Mouse (Mus musculus) forebrain, embryonic 13.5 days (tissue): ENCODE results near the gene Hacd4. TPM values are rescaled to one million over a fixed set of nuclear protein-coding genes. Genes with fewer than 3 reads are reported as not detected.

Experiments used
- ATAC-seq: fragments of 200-750 bp; cut with Nextera tagmentation; 2 replicates; pipeline ENCODE4 v1.8.0; 2017
- H3K27ac ChIP-seq: fragments of 300-500 bp; sonication (generic); 2 replicates; pipeline ENCODE4 v1.5.1; 2015; ENCODE audit warnings: inconsistent platforms, mild to moderate bottlenecking, moderate library complexity
- H3K27me3 ChIP-seq: fragments of 300-500 bp; sonication (generic); 2 replicates; pipeline ENCODE4 v1.6.1; 2015; ENCODE audit warnings: mild to moderate bottlenecking, inconsistent platforms
- H3K36me3 ChIP-seq: fragments of 300-500 bp; sonication (generic); 2 replicates; pipeline ENCODE4 v1.6.1; 2015; ENCODE audit warnings: mild to moderate bottlenecking, inconsistent platforms; ENCODE audit not compliant: poor library complexity, severe bottlenecking
- H3K4me1 ChIP-seq: fragments of 300-500 bp; sonication (generic); 2 replicates; pipeline ENCODE4 v1.6.1; 2015; ENCODE audit warnings: inconsistent platforms
- H3K4me2 ChIP-seq: fragments of 300-500 bp; sonication (generic); 2 replicates; pipeline ENCODE4 v1.6.1; 2015; ENCODE audit warnings: inconsistent platforms, mild to moderate bottlenecking, moderate library complexity
- H3K4me3 ChIP-seq: fragments of 300-500 bp; sonication (generic); 2 replicates; pipeline ENCODE4 v1.5.1; 2015; ENCODE audit warnings: mild to moderate bottlenecking, inconsistent platforms
- H3K9ac ChIP-seq: fragments of 300-500 bp; sonication (generic); 2 replicates; pipeline ENCODE4 v1.6.1; 2015; ENCODE audit warnings: mild to moderate bottlenecking, inconsistent platforms
- H3K9me3 ChIP-seq: fragments of 300-500 bp; sonication (generic); replicated peaks from 2 replicates; pipeline ENCODE4 v1.6.1; 2016; ENCODE audit warnings: inconsistent platforms
- WGBS: fragments of 180-500 bp; shearing (Covaris S2); methylation state at CpG from one replicate; pipeline ENCODE4 v1.1.7; 2015; 5-methylcytosine and 5-hydroxymethylcytosine counted together
- polyA plus RNA-seq: library from polyadenylated mRNA; unstranded; fragments of >200 nt; fragmentation: Nextera tagmentation; extraction: Ambion mirVana; gene quantifications from 2 replicates; pipeline ENCODE4 v1.2.1, GENCODE M21; 2015

The Hacd4 gene
- polyA plus RNA-seq, 1 experiment from 2014 or later, result 1.9 TPM

- Histone ChIP-seq H3K4me1 (no peaks in the 10 kb centered on the region), H3K4me2 (no peak overlapping the region), H3K27me3 (no peaks in the 10 kb centered on the region), H3K36me3 (no peaks in the 10 kb centered on the region), H3K4me3 (no peak overlapping the region), H3K9me3 (no peaks in the 10 kb centered on the region), H3K27ac (no peak overlapping the region), H3K9ac (no peak overlapping the region)
- 83% methylated on average over 2 of the region's 2 CpGs for WGBS
- no peak for ATAC-seq
Measured at GRCm38 (mm10) chr4:88458673-88459072, 19.9 kb upstream of the Hacd4 start.

- H3K4me3 ChIP-seq, result no peak overlapping the region
- no peaks in the 10 kb centered on the region for H3K27me3 ChIP-seq
- no peak overlapping the region for H3K9ac ChIP-seq
- H3K4me1 ChIP-seq, result no peaks in the 10 kb centered on the region
- no peak overlapping the region for H3K4me2 ChIP-seq
- H3K9me3 ChIP-seq, result no peaks in the 10 kb centered on the region
- H3K27ac ChIP-seq, result no peak overlapping the region
- H3K36me3 ChIP-seq, result no peaks in the 10 kb centered on the region
- 86% methylated on average over 1 of the region's 1 CpGs for WGBS
- ATAC-seq, result no peak
Measured at GRCm38 (mm10) chr4:88458093-88458492, 19.4 kb upstream of the Hacd4 start.

GRCm38 (mm10) chr4:88450087-88450765 lies 11.5 kb upstream of the Hacd4 start:
- no peaks in the 10 kb centered on the region for H3K27me3 ChIP-seq
- no peaks in the 10 kb centered on the region for H3K36me3 ChIP-seq
- no peaks in the 10 kb centered on the region for H3K9me3 ChIP-seq
- ATAC-seq, result no peak
- H3K4me1 ChIP-seq, result no peaks in the 10 kb centered on the region
- H3K4me3 ChIP-seq, result no peak overlapping the region
- WGBS, result 93% methylated on average over 1 of the region's 1 CpGs
- H3K27ac ChIP-seq, result no peak overlapping the region
- H3K4me2 ChIP-seq, result no peak overlapping the region
- H3K9ac ChIP-seq, result no peak overlapping the region

GRCm38 (mm10) chr4:88448976-88449375 lies 10.2 kb upstream of the Hacd4 start:
- Histone ChIP-seq H3K9ac (no peak overlapping the region), H3K27ac (no peak overlapping the region), H3K4me2 (no peak overlapping the region), H3K36me3 (no peaks in the 10 kb centered on the region), H3K9me3 (no peaks in the 10 kb centered on the region), H3K4me3 (no peak overlapping the region), H3K4me1 (no peaks in the 10 kb centered on the region), H3K27me3 (no peaks in the 10 kb centered on the region)
- 85% methylated on average over 2 of the region's 2 CpGs for WGBS
- no peak for ATAC-seq

GRCm38 (mm10) chr4:88440814-88441213 lies 2.1 kb upstream of the Hacd4 start:
- H3K9ac ChIP-seq, result no peak overlapping the region
- peaks cover 12% of the 10 kb centered on the region for H3K4me1 ChIP-seq
- no peaks in the 10 kb centered on the region for H3K9me3 ChIP-seq
- WGBS, result 93% methylated on average over 7 of the region's 7 CpGs
- no peaks in the 10 kb centered on the region for H3K27me3 ChIP-seq
- no peak overlapping the region for H3K4me3 ChIP-seq
- H3K4me2 ChIP-seq, result no peak overlapping the region
- no peak for ATAC-seq
- H3K36me3 ChIP-seq, result no peaks in the 10 kb centered on the region
- H3K27ac ChIP-seq, result no peak overlapping the region

GRCm38 (mm10) chr4:88439669-88440123 lies 968 bp upstream of the Hacd4 start:
- Histone ChIP-seq H3K27ac (no peak overlapping the region), H3K4me2 (no peak overlapping the region), H3K36me3 (no peaks in the 10 kb centered on the region), H3K9me3 (no peaks in the 10 kb centered on the region), H3K4me1 (peaks cover 12% of the 10 kb centered on the region), H3K27me3 (no peaks in the 10 kb centered on the region), H3K4me3 (no peak overlapping the region), H3K9ac (no peak overlapping the region)
- no peak for ATAC-seq
- 79% methylated on average over 6 of the region's 6 CpGs for WGBS

- Histone ChIP-seq H3K4me3 (peak overlapping the region; percentile 31), H3K9me3 (no peaks in the 10 kb centered on the region), H3K36me3 (no peaks in the 10 kb centered on the region), H3K4me2 (peak overlapping the region; percentile 61), H3K9ac (no peak overlapping the region), H3K27ac (no peak overlapping the region), H3K27me3 (no peaks in the 10 kb centered on the region), H3K4me1 (peaks cover 12% of the 10 kb centered on the region)
- ATAC-seq, result peak; percentile 59
- WGBS, result 38% methylated on average over 4 of the region's 4 CpGs
Measured at GRCm38 (mm10) chr4:88438990-88439329, 232 bp upstream of the Hacd4 start.

GRCm38 (mm10) chr4:88437917-88438316 lies 811 bp downstream of the Hacd4 start:
- 44% methylated on average over 2 of the region's 2 CpGs for WGBS
- H3K9ac ChIP-seq, result no peak overlapping the region
- no peaks in the 10 kb centered on the region for H3K36me3 ChIP-seq
- peaks cover 12% of the 10 kb centered on the region for H3K4me1 ChIP-seq
- H3K4me3 ChIP-seq, result no peak overlapping the region
- H3K27me3 ChIP-seq, result no peaks in the 10 kb centered on the region
- no peak overlapping the region for H3K4me2 ChIP-seq
- H3K27ac ChIP-seq, result no peak overlapping the region
- no peak for ATAC-seq
- no peaks in the 10 kb centered on the region for H3K9me3 ChIP-seq

GRCm38 (mm10) chr4:88437166-88437565 lies 1.6 kb downstream of the Hacd4 start:
- no peaks in the 10 kb centered on the region for H3K27me3 ChIP-seq
- H3K4me3 ChIP-seq, result no peak overlapping the region
- H3K9me3 ChIP-seq, result no peaks in the 10 kb centered on the region
- H3K4me2 ChIP-seq, result no peak overlapping the region
- WGBS, result 80% methylated on average over 3 of the region's 3 CpGs
- peaks cover 12% of the 10 kb centered on the region for H3K4me1 ChIP-seq
- no peaks in the 10 kb centered on the region for H3K36me3 ChIP-seq
- no peak for ATAC-seq
- no peak overlapping the region for H3K27ac ChIP-seq
- no peak overlapping the region for H3K9ac ChIP-seq

GRCm38 (mm10) chr4:88436593-88437165 lies 2.0 kb downstream of the Hacd4 start:
- Histone ChIP-seq H3K4me1 (peaks cover 12% of the 10 kb centered on the region), H3K27ac (no peak overlapping the region), H3K9me3 (no peaks in the 10 kb centered on the region), H3K36me3 (no peaks in the 10 kb centered on the region), H3K4me2 (no peak overlapping the region), H3K27me3 (no peaks in the 10 kb centered on the region), H3K9ac (no peak overlapping the region), H3K4me3 (no peak overlapping the region)
- ATAC-seq, result no peak
- WGBS, result 94% methylated on average over 6 of the region's 6 CpGs

GRCm38 (mm10) chr4:88432412-88433024 lies 6.2 kb downstream of the Hacd4 start:
- H3K9me3 ChIP-seq, result no peaks in the 10 kb centered on the region
- no peaks in the 10 kb centered on the region for H3K36me3 ChIP-seq
- H3K27me3 ChIP-seq, result no peaks in the 10 kb centered on the region
- no peak overlapping the region for H3K4me2 ChIP-seq
- H3K4me1 ChIP-seq, result no peaks in the 10 kb centered on the region
- H3K27ac ChIP-seq, result no peak overlapping the region
- no peak overlapping the region for H3K9ac ChIP-seq
- no peak overlapping the region for H3K4me3 ChIP-seq
- 81% methylated on average over 8 of the region's 8 CpGs for WGBS
- no peak for ATAC-seq

GRCm38 (mm10) chr4:88427630-88428239 lies 11.0 kb downstream of the Hacd4 start:
- H3K4me3 ChIP-seq, result no peak overlapping the region
- H3K27me3 ChIP-seq, result no peaks in the 10 kb centered on the region
- H3K4me1 ChIP-seq, result no peaks in the 10 kb centered on the region
- no peaks in the 10 kb centered on the region for H3K36me3 ChIP-seq
- H3K27ac ChIP-seq, result no peak overlapping the region
- H3K9me3 ChIP-seq, result no peaks in the 10 kb centered on the region
- no peak overlapping the region for H3K9ac ChIP-seq
- no peak for ATAC-seq
- H3K4me2 ChIP-seq, result no peak overlapping the region
- 95% methylated on average over 2 of the region's 2 CpGs for WGBS
